ENCODE assay signal across 12 mouse cellular contexts in genomic region chr9:47125517-47125916, GRCm38 (mm10).
DNase-seq lines count a peak whose midpoint lies in the region.
"Had no signal": no experiment of that assay in that cellular context is flagged by ENCODE, and none has a peak within 500 bp of the region (broad histone marks: within the 10 kb centered on the region; RNA-seq: fewer than 3 reads in every experiment).

No protein-coding gene starts in this region.

- DNase-seq in frontal cortex, postnatal 36 days (ENCODE audit: low spot score in 2 of 2) = peak; percentile 17 to 49
- DNase-seq in frontal cortex, postnatal 25 days (ENCODE audit: low spot score in 2 of 2) = no peak
- peak; percentile 62 for DNase-seq in cerebellum, adult 9-10 months
- DNase-seq in left cerebral cortex, postnatal 25 days (ENCODE audit: low spot score in 2 of 2) = peak; percentile 28 to 81
- peak; percentile 43 for DNase-seq in telencephalon, adult 2 months (ENCODE audit: low read depth, low spot score)
- DNase-seq in ovary, postnatal 10 days (ENCODE audit: low spot score) = no peak
- no peak for DNase-seq in heart, postnatal 10 days
- DNase-seq: adrenal gland, adult 8-10 months; B cell, adult 2 months; gastrocnemius, postnatal 14 days; liver; thymus, postnatal 36 days had no signal

- intact Hi-C loops in left cerebral cortex, postnatal 25 days (cut with DNase I) = loop anchor here (10.0 kb wide), 1 partner anchor 579 kb away; no protein-coding TSS in a partner anchor
- intact Hi-C loops in heart, postnatal 10 days (cut with DNase I) = loop anchor here (5.0 kb wide), 1 partner anchor 572 kb away; no protein-coding TSS in a partner anchor

Comparison
In these comparisons a context has a peak if more than half of its experiments do, and no peak if none do; other contexts are left out.
1. DNase-seq: peak in frontal cortex, postnatal 36 days (2 of 2), cerebellum, adult 9-10 months (single experiment), left cerebral cortex, postnatal 25 days (2 of 2) and telencephalon, adult 2 months (single experiment); none in frontal cortex, postnatal 25 days (0 of 2), ovary, postnatal 10 days (single experiment) and heart, postnatal 10 days (0 of 2).